Mouse (Mus musculus): Measurements from ENCODE around the gene Trim13.
"Not testable (repeated sequence)": the region's sequence is repeated elsewhere in the genome, so short reads cannot be mapped to it uniquely, and the experiment has no call there.

DNA sequence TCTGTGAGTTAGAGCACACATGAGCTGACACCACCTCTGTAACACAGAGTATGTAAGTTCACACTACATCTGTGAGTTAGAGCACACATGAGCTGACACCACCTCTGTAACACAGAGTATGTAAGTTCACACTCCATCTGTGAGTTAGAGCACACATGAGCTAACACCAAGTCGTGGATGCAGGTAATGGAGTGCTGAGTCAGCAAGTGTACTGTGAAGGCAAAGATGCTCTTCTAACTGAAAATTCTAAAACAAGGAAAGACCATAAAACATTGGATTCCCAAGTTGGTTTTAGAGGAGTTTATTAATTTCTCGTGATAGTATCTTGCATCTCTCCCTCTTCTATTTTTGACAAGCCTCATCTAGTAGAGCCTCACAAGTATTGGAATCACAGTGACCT, 8.0 kb downstream of the Trim13 start:
- TF ChIP-seq MYOD1 (IDR thresholded peaks at IDR 0.05; ENCODE audit: control insufficient read depth in 1 of 3, insufficient read length in 2 of 3, low read depth in 2 of 3); POLR2A (IDR thresholded peaks at IDR 0.05; ENCODE audit: insufficient read length, low read depth); TCF12 (IDR thresholded peaks at IDR 0.05; ENCODE audit: insufficient read depth, poor library complexity, severe bottlenecking); TCF3 (IDR thresholded peaks at IDR 0.05; ENCODE audit: insufficient read length, low read depth); CEBPB (IDR thresholded peaks at IDR 0.05; ENCODE audit: insufficient read depth, poor library complexity, severe bottlenecking); USF1 (IDR thresholded peaks at IDR 0.05; ENCODE audit: low read depth); POLR2AphosphoS2 (IDR thresholded peaks at IDR 0.05; ENCODE audit: insufficient read length, low read depth): not testable (repeated sequence)
